Mouse (Mus musculus) testis, adult 2 months (tissue): Measurements from ENCODE around the gene Farsb.

Source experiments
- CTCF ChIP-seq: fragments of 200-500 bp; IDR thresholded peaks from 2 replicates; pipeline ENCODE4 v1.5.1; 2012; ENCODE audit warnings: low read depth, mild to moderate bottlenecking, inconsistent platforms, low read length, moderate library complexity; ENCODE audit not compliant: control insufficient read depth, insufficient read depth, insufficient replicate concordance
- POLR2A ChIP-seq: fragments of 200-500 bp; IDR thresholded peaks from 2 replicates; pipeline ENCODE4 v1.6.1; 2012; ENCODE audit warnings: low read depth, mild to moderate bottlenecking, inconsistent platforms, low read length, moderate library complexity; ENCODE audit not compliant: control insufficient read depth

GRCm38 (mm10) chr1:78395737-78396136, 93.0 kb downstream of the Farsb start:
- no peak for TF ChIP-seq CTCF
- no peak for TF ChIP-seq POLR2A
